Mouse (Mus musculus) ES-Bruce4 (cell line): ENCODE measurements around the gene Atg7. TPM values are rescaled to one million over a fixed set of nuclear protein-coding genes. Genes with fewer than 3 reads are reported as not detected.

Experiments used
- H3K27ac ChIP-seq: 2 replicates; pipeline ENCODE4 v1.5.1; 2012; ENCODE audit warnings: low read length, inconsistent platforms; ENCODE audit not compliant: insufficient read depth
- H3K27me3 ChIP-seq: 2 replicates; pipeline ENCODE4 v1.6.1; 2012; ENCODE audit warnings: mild to moderate bottlenecking, low read length, inconsistent platforms; ENCODE audit not compliant: control insufficient read depth, poor library complexity, insufficient read depth, severe bottlenecking
- H3K36me3 ChIP-seq: 2 replicates; pipeline ENCODE4 v1.6.1; 2012; ENCODE audit warnings: inconsistent platforms, mild to moderate bottlenecking, low read length, moderate library complexity; ENCODE audit not compliant: control insufficient read depth, poor library complexity, insufficient read depth, severe bottlenecking
- H3K4me1 ChIP-seq: one replicate; pipeline ENCODE4 v1.8.1; 2011; ENCODE audit warnings: low read length; ENCODE audit not compliant: control insufficient read depth, insufficient read depth
- H3K4me3 ChIP-seq: 2 replicates; pipeline ENCODE4 v1.5.1; 2011; ENCODE audit warnings: low read depth, mild to moderate bottlenecking, low read length
- H3K9ac ChIP-seq: 2 replicates; pipeline ENCODE4 v1.6.1; 2012; ENCODE audit warnings: low read depth, mild to moderate bottlenecking, inconsistent platforms; ENCODE audit not compliant: poor library complexity, severe bottlenecking
- H3K9me3 ChIP-seq: replicated peaks from 2 replicates; pipeline ENCODE4 v1.6.1; 2012; ENCODE audit warnings: mild to moderate bottlenecking, low read length, inconsistent platforms; ENCODE audit not compliant: control insufficient read depth, poor library complexity, insufficient read depth, severe bottlenecking
- CTCF ChIP-seq: IDR thresholded peaks from one replicate; pipeline ENCODE4 v1.8.1; 2011; ENCODE audit warnings: low read depth, low read length
- EP300 ChIP-seq: IDR thresholded peaks from 2 replicates; pipeline ENCODE4 v1.6.1; 2011; ENCODE audit warnings: low read depth, low read length; ENCODE audit not compliant: insufficient read depth
- POLR2A ChIP-seq: IDR thresholded peaks from one replicate; pipeline ENCODE4 v1.8.1; 2011; ENCODE audit warnings: low read length; ENCODE audit not compliant: insufficient read depth
- polyA plus RNA-seq: library from polyadenylated mRNA; stranded (reverse); fragments of >200 nt; gene quantifications from 2 replicates; pipeline ENCODE4 v1.2.4, GENCODE M21; 2011; ENCODE audit warnings: low read depth; ENCODE audit not compliant: missing spikeins, insufficient read depth, insufficient read length

The Atg7 gene
- polyA plus RNA-seq, 1 experiment, result 18.0 TPM

DNA sequence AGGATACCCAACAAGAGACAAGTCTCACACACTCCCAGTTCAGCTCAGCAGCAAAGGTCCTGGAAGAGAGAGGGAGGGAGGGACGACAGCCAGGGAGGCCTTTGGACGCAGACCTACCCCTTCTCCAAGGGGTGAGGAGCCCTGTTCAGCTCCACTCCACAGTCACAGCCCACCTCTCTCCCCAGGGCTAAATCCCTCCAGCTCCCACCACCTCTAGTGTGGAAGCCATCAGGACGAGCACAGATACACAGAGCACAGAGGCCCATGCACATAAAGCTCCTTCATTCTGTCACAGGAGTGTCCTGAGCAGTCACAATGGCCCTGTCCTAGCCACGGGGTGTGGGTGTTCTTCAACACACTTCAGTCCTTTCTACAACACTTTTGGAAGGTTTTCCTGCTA, 233.1 kb downstream of the Atg7 start:
- no peaks in the 10 kb centered on the region for H3K27me3 ChIP-seq
- no peak overlapping the region for H3K9ac ChIP-seq
- no peak overlapping the region for H3K4me3 ChIP-seq
- TF ChIP-seq EP300 (no peak), CTCF (no peak), POLR2A (no peak)
- no peaks in the 10 kb centered on the region for H3K36me3 ChIP-seq
- no peaks in the 10 kb centered on the region for H3K9me3 ChIP-seq
- peaks cover 3% of the 10 kb centered on the region for H3K4me1 ChIP-seq
- H3K27ac ChIP-seq, result no peak overlapping the region

DNA sequence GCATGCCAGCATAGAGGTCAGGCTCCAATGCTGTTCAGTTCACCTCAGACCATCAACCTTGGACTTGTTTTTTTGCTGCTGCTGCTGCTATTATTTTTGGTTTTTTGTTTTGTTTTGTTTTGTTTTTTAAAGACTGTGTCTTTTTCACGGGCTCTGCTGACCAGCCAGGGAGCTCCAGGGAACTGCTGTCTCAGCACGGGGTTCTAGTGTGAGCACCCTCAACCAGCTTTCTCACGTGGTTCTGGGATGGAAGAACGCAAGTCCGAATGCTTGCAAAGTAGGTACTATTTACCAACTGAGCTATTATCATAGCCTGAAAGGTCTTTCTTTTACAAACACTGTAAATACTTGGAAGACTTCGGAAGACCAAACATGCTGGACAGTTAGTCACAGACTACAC, 233.6 kb downstream of the Atg7 start:
- Histone ChIP-seq H3K4me3 (no peak overlapping the region), H3K4me1 (peaks cover 3% of the 10 kb centered on the region), H3K27me3 (no peaks in the 10 kb centered on the region), H3K27ac (no peak overlapping the region), H3K36me3 (no peaks in the 10 kb centered on the region), H3K9ac (no peak overlapping the region), H3K9me3 (no peaks in the 10 kb centered on the region)
- TF ChIP-seq EP300, result no peak
- TF ChIP-seq POLR2A, result no peak
- no peak for TF ChIP-seq CTCF

DNA sequence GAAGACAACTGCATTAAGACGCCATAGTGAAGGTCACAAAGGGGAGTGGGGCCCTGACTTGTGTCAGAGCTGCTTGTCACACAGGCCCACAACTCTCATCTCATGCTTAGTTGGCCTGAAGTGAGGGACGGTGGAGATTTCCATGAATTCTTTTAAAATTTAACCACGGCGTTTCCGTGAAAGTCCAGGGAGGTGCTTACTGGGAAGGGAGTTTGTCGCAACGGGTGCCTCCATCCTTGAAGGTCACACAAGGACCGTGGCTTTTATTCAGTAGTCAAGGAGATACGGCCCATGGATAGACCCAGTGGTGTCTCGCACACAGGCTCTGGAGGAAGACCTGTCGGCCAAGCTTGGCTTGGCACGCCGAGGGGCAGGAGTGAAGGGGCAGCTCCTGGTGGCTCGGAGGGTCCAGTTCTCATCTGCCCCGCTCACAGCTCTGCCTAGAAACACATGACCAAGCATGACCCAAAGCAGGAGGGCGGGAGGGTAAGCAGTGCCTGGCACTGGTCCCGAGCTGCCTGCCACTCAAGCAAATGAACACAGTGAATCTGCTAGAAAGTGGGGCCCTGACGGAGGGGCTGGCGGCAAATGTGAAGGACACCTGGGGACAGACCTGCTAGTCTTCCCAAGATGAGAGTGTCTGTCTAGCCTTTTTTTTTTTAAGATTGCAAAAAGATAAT, 236.1 kb downstream of the Atg7 start:
- Histone ChIP-seq H3K36me3 (no peaks in the 10 kb centered on the region), H3K4me1 (peaks cover 5% of the 10 kb centered on the region), H3K9ac (no peak overlapping the region), H3K9me3 (no peaks in the 10 kb centered on the region), H3K4me3 (no peak overlapping the region), H3K27ac (no peak overlapping the region), H3K27me3 (no peaks in the 10 kb centered on the region)
- TF ChIP-seq CTCF (no peak), EP300 (no peak), POLR2A (no peak)

DNA sequence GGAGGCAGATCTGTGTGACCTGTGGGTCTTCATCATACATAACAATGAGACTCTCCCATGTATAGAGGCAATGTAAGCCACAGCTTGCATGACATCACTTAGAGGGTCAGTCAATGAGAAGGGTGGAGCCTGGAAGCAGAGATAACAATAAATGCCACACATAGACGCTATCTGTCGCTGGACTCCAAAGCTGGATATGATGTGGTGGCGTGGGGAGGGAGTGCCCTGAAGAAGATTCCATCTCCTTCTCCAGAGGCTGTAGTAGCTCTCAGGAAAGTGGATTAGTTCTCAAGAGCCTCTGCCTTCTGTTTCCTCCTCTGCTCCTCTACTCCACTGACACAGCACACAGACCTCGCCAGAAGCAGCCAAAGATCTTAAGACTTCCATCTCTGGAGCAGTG, 237.9 kb downstream of the Atg7 start:
- H3K36me3 ChIP-seq, result no peaks in the 10 kb centered on the region
- H3K27me3 ChIP-seq, result no peaks in the 10 kb centered on the region
- H3K9me3 ChIP-seq, result no peaks in the 10 kb centered on the region
- no peak overlapping the region for H3K27ac ChIP-seq
- H3K4me1 ChIP-seq, result peaks cover 4% of the 10 kb centered on the region
- H3K4me3 ChIP-seq, result no peak overlapping the region
- no peak for TF ChIP-seq POLR2A
- no peak for TF ChIP-seq EP300
- TF ChIP-seq CTCF, result no peak
- H3K9ac ChIP-seq, result no peak overlapping the region

DNA sequence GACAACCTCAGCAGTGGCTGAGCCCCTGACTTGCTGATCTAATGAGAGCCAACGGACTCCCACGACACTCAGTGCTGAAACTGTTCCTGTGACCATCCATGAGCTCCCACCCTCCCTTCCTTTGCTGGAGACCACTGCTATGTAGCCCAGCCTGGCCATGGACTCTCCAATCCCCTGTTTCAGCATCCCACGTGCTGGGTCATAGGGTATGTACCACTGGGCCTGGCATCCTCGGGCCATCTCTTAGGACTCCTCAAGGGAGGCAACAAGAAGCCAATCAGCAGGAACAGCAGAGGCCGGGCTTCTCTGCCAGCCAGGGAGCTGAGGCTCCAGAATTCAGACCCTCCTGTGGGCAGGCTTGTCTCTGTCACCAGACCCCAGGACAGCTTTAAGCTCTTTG, 239.3 kb downstream of the Atg7 start:
- Histone ChIP-seq H3K9ac (peak overlapping the region; percentile 9; the same call in 1 of the 2 replicates), H3K4me1 (peaks cover 4% of the 10 kb centered on the region), H3K4me3 (no peak overlapping the region), H3K36me3 (no peaks in the 10 kb centered on the region), H3K27me3 (no peaks in the 10 kb centered on the region), H3K27ac (no peak overlapping the region; the same call in 1 of the 2 replicates), H3K9me3 (no peaks in the 10 kb centered on the region)
- TF ChIP-seq CTCF, result no peak
- TF ChIP-seq POLR2A, result no peak
- TF ChIP-seq EP300, result no peak

DNA sequence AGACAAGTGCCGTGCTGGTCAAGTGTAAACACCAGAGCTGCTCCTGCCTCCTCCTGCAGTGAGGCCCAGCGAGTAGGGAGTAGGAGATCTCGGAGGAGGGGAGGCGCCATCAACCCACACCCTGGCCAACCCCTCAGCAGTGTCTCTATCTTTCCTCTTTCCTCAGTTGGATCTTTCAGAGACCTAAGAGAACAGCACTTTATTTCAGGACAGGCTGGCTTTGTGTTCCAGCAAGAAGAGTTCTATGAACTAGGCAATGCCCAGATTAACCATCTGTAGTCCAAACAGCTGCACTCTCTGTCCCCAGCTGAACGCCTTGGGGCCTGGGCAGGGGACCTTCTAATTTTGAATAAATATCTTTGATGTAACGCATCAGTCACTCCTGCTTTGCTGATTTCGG, 239.8 kb downstream of the Atg7 start:
- H3K4me3 ChIP-seq, result no peak overlapping the region
- peak overlapping the region; percentile 57 for H3K27ac ChIP-seq
- H3K9ac ChIP-seq, result peak overlapping the region; percentile 9; the same call in 1 of the 2 replicates
- H3K4me1 ChIP-seq, result peaks cover 4% of the 10 kb centered on the region
- TF ChIP-seq POLR2A (no peak), EP300 (no peak), CTCF (no peak)
- no peaks in the 10 kb centered on the region for H3K9me3 ChIP-seq
- no peaks in the 10 kb centered on the region for H3K27me3 ChIP-seq
- no peaks in the 10 kb centered on the region for H3K36me3 ChIP-seq
